Mouse (Mus musculus) testis, adult 2 months (tissue): ENCODE data around the gene Elfn2. TPM values are rescaled to one million over a fixed set of nuclear protein-coding genes. Genes with fewer than 3 reads are reported as not detected.

Experiments
- H3K27ac ChIP-seq: fragments of 200-500 bp; 2 replicates; pipeline ENCODE4 v1.5.1; 2012; ENCODE audit warnings: low read depth, low read length; ENCODE audit not compliant: control insufficient read depth, insufficient read depth
- H3K27me3 ChIP-seq: fragments of 200-500 bp; 2 replicates; pipeline ENCODE4 v1.6.1; 2012; ENCODE audit warnings: mild to moderate bottlenecking, low read length, moderate library complexity; ENCODE audit not compliant: control insufficient read depth, insufficient read depth
- H3K36me3 ChIP-seq: fragments of 200-500 bp; 2 replicates; pipeline ENCODE4 v1.6.1; 2012; ENCODE audit warnings: mild to moderate bottlenecking, low read length; ENCODE audit not compliant: control insufficient read depth, insufficient read depth
- H3K4me1 ChIP-seq: fragments of 200-500 bp; 2 replicates; pipeline ENCODE4 v1.6.1; 2012; ENCODE audit warnings: low read length; ENCODE audit not compliant: control insufficient read depth, insufficient read depth
- H3K4me3 ChIP-seq: fragments of 200-500 bp; 2 replicates; pipeline ENCODE4 v1.5.1; 2012; ENCODE audit warnings: low read depth, mild to moderate bottlenecking, low read length, moderate library complexity, mixed read lengths; ENCODE audit not compliant: control insufficient read depth
- CTCF ChIP-seq: fragments of 200-500 bp; IDR thresholded peaks from 2 replicates; pipeline ENCODE4 v1.5.1; 2012; ENCODE audit warnings: low read depth, mild to moderate bottlenecking, inconsistent platforms, low read length, moderate library complexity; ENCODE audit not compliant: control insufficient read depth, insufficient read depth, insufficient replicate concordance
- POLR2A ChIP-seq: fragments of 200-500 bp; IDR thresholded peaks from 2 replicates; pipeline ENCODE4 v1.6.1; 2012; ENCODE audit warnings: low read depth, mild to moderate bottlenecking, inconsistent platforms, low read length, moderate library complexity; ENCODE audit not compliant: control insufficient read depth
- polyA plus RNA-seq: library from polyadenylated mRNA; depleted of rRNA; stranded (reverse); fragments of >200 nt; gene quantifications from 2 replicates; pipeline ENCODE4 v1.2.3, GENCODE M21; 2012; rRNA removed

Elfn2 gene
- polyA plus RNA-seq, 1 experiment = 6.7 TPM

- TF ChIP-seq POLR2A (no peak), CTCF (no peak)
- H3K27me3 ChIP-seq = no peaks in the 10 kb centered on the region
- no peak overlapping the region for H3K27ac ChIP-seq
- H3K4me3 ChIP-seq = no peak overlapping the region
- H3K4me1 ChIP-seq = no peaks in the 10 kb centered on the region; the same call in 1 of the 2 replicates
- no peaks in the 10 kb centered on the region for H3K36me3 ChIP-seq
Observed at GRCm38 (mm10) chr15:78632387-78632786, 86.2 kb downstream of the Elfn2 start.

- Histone ChIP-seq H3K4me1 (no peaks in the 10 kb centered on the region; the same call in 1 of the 2 replicates), H3K27me3 (no peaks in the 10 kb centered on the region), H3K36me3 (no peaks in the 10 kb centered on the region), H3K27ac (no peak overlapping the region), H3K4me3 (no peak overlapping the region)
- TF ChIP-seq CTCF (no peak), POLR2A (no peak)
Observed at GRCm38 (mm10) chr15:78626285-78626684, 92.3 kb downstream of the Elfn2 start.

GRCm38 (mm10) chr15:78624961-78625360 is 93.6 kb downstream of the Elfn2 start:
- no peak for TF ChIP-seq POLR2A
- TF ChIP-seq CTCF = no peak
- Histone ChIP-seq H3K27ac (no peak overlapping the region), H3K4me3 (no peak overlapping the region), H3K27me3 (no peaks in the 10 kb centered on the region), H3K36me3 (no peaks in the 10 kb centered on the region), H3K4me1 (no peaks in the 10 kb centered on the region; the same call in 1 of the 2 replicates)

GRCm38 (mm10) chr15:78624431-78624950 is 94.1 kb downstream of the Elfn2 start:
- no peaks in the 10 kb centered on the region; the same call in 1 of the 2 replicates for H3K4me1 ChIP-seq
- no peak overlapping the region for H3K4me3 ChIP-seq
- no peak overlapping the region; the same call in 1 of the 2 replicates for H3K27ac ChIP-seq
- H3K36me3 ChIP-seq = no peaks in the 10 kb centered on the region
- no peaks in the 10 kb centered on the region for H3K27me3 ChIP-seq
- no peak for TF ChIP-seq CTCF
- no peak for TF ChIP-seq POLR2A

GRCm38 (mm10) chr15:78623426-78623825 is 95.1 kb downstream of the Elfn2 start:
- H3K27me3 ChIP-seq = no peaks in the 10 kb centered on the region
- no peak overlapping the region for H3K27ac ChIP-seq
- no peaks in the 10 kb centered on the region for H3K4me1 ChIP-seq
- H3K36me3 ChIP-seq = no peaks in the 10 kb centered on the region
- no peak overlapping the region for H3K4me3 ChIP-seq
- TF ChIP-seq CTCF (peak; percentile 85; the same call in 1 of the 2 replicates), POLR2A (no peak)

Other genes with a start within 250 kb of the Elfn2 start
- 0.47 and 0.59 TPM in 2 replicates for gene Il2rb, start 223.5 kb downstream of the Elfn2 start, polyA plus RNA-seq
- 8.2 and 9.8 TPM in 2 replicates for gene C1qtnf6, start 187.4 kb downstream of the Elfn2 start, polyA plus RNA-seq
- 6.0 and 7.0 TPM in 2 replicates for gene Sstr3, start 174.1 kb downstream of the Elfn2 start, polyA plus RNA-seq
- 5.5 and 9.6 TPM in 2 replicates for gene Rac2, start 146.0 kb downstream of the Elfn2 start, polyA plus RNA-seq
- 1.4 and 1.9 TPM in 2 replicates for gene Cyth4, start 121.7 kb downstream of the Elfn2 start, polyA plus RNA-seq
- 0.75 and 0.97 TPM in 2 replicates for gene Mfng, start 54.7 kb upstream of the Elfn2 start, polyA plus RNA-seq
- gene Card10, start 84.3 kb upstream of the Elfn2 start, polyA plus RNA-seq = 5.0 and 5.9 TPM in 2 replicates
- gene Cdc42ep1, start 123.9 kb upstream of the Elfn2 start, polyA plus RNA-seq = 2.5 and 2.9 TPM in 2 replicates
- 2.2 and 2.8 TPM in 2 replicates for gene Lgals2, start 136.8 kb upstream of the Elfn2 start, polyA plus RNA-seq
- gene Gga1, start 158.4 kb upstream of the Elfn2 start, polyA plus RNA-seq = 69.9 and 82.1 TPM in 2 replicates
- not detected in 2 replicates for gene Gm49510, start 180.9 kb upstream of the Elfn2 start, polyA plus RNA-seq
- 3.3 and 3.5 TPM in 2 replicates for gene Sh3bp1, start 181.0 kb upstream of the Elfn2 start, polyA plus RNA-seq
- gene Pdxp, start 195.1 kb upstream of the Elfn2 start, polyA plus RNA-seq = 3.6 and 3.8 TPM in 2 replicates
- gene Lgals1, start 208.0 kb upstream of the Elfn2 start, polyA plus RNA-seq = 92.0 and 106 TPM in 2 replicates
- gene Nol12, start 216.2 kb upstream of the Elfn2 start, polyA plus RNA-seq = 40.7 and 44.6 TPM in 2 replicates
- 19.4 and 22.6 TPM in 2 replicates for gene Triobp, start 229.0 kb upstream of the Elfn2 start, polyA plus RNA-seq